ENCODE assay signal across 28 mouse cellular contexts in genomic region chr4:75449478-75449877, GRCm38 (mm10).
"Had no signal": no experiment of that assay in that cellular context is flagged by ENCODE, and none has a peak within 500 bp of the region (broad histone marks: within the 10 kb centered on the region; RNA-seq: fewer than 3 reads in every experiment).

No protein-coding gene starts in this region.

- H3K4me1 ChIP-seq: embryonic facial prominence, embryonic 10.5 days; embryonic facial prominence, embryonic 12.5 days; embryonic facial prominence, embryonic 13.5 days; embryonic facial prominence, embryonic 15.5 days; forebrain, embryonic 10.5 days; forebrain, embryonic 13.5 days; forebrain, embryonic 15.5 days had no signal

- ATAC-seq: forebrain, embryonic 13.5 days; forebrain, embryonic 14.5 days; forebrain, embryonic 15.5 days; forebrain, embryonic 16.5 days; forebrain, postnatal 0 days had no signal

- DNase-seq: cerebellum, adult 2 months; cerebellum, adult 8-10 months; cerebellum, adult 9-10 months; cerebellum, adult 9-11 months; cerebellum, postnatal 10 days; cerebellum, postnatal 14 days; cerebellum, postnatal 25 days; cerebellum, postnatal 36 days; embryo, embryonic 11 days; forebrain, postnatal 0 days; gastrocnemius, adult 2 months; gastrocnemius, postnatal 10 days; gastrocnemius, postnatal 14 days; gastrocnemius, postnatal 25 days; gastrocnemius, postnatal 36 days; heart, adult 11 months; heart, adult 18-20 months; heart, adult 2 months had no signal

- H3K9ac ChIP-seq: embryonic facial prominence, embryonic 12.5 days; embryonic facial prominence, embryonic 13.5 days; embryonic facial prominence, embryonic 15.5 days; forebrain, embryonic 13.5 days; forebrain, embryonic 15.5 days; forebrain, postnatal 0 days had no signal

- H3K4me2 ChIP-seq: embryonic facial prominence, embryonic 12.5 days; embryonic facial prominence, embryonic 13.5 days; embryonic facial prominence, embryonic 15.5 days; forebrain, embryonic 13.5 days; forebrain, embryonic 15.5 days had no signal

- H3K27ac ChIP-seq: embryonic facial prominence, embryonic 10.5 days; embryonic facial prominence, embryonic 12.5 days; embryonic facial prominence, embryonic 13.5 days; embryonic facial prominence, embryonic 15.5 days; forebrain, embryonic 10.5 days; forebrain, embryonic 13.5 days; forebrain, embryonic 15.5 days; gastrocnemius, adult 2 months; heart, adult 2 months had no signal

- H3K9me3 ChIP-seq: embryonic facial prominence, embryonic 10.5 days; embryonic facial prominence, embryonic 12.5 days; embryonic facial prominence, embryonic 15.5 days; forebrain, embryonic 10.5 days had no signal

- H3K4me3 ChIP-seq: embryonic facial prominence, embryonic 10.5 days; embryonic facial prominence, embryonic 12.5 days; embryonic facial prominence, embryonic 13.5 days; embryonic facial prominence, embryonic 15.5 days; erythroblast, embryonic 14.5 days; forebrain, embryonic 10.5 days; forebrain, embryonic 13.5 days; forebrain, embryonic 15.5 days; gastrocnemius, adult 2 months; heart, adult 2 months had no signal

- H3K27me3 ChIP-seq: embryonic facial prominence, embryonic 12.5 days; embryonic facial prominence, embryonic 13.5 days; embryonic facial prominence, embryonic 15.5 days; forebrain, embryonic 13.5 days; forebrain, embryonic 15.5 days had no signal

- H3K36me3 ChIP-seq: embryonic facial prominence, embryonic 10.5 days; embryonic facial prominence, embryonic 12.5 days; embryonic facial prominence, embryonic 13.5 days; embryonic facial prominence, embryonic 15.5 days; forebrain, embryonic 10.5 days; forebrain, embryonic 15.5 days had no signal
